Mouse (Mus musculus): ENCODE measurements around the gene Muc4.

Muc4 gene

DNA sequence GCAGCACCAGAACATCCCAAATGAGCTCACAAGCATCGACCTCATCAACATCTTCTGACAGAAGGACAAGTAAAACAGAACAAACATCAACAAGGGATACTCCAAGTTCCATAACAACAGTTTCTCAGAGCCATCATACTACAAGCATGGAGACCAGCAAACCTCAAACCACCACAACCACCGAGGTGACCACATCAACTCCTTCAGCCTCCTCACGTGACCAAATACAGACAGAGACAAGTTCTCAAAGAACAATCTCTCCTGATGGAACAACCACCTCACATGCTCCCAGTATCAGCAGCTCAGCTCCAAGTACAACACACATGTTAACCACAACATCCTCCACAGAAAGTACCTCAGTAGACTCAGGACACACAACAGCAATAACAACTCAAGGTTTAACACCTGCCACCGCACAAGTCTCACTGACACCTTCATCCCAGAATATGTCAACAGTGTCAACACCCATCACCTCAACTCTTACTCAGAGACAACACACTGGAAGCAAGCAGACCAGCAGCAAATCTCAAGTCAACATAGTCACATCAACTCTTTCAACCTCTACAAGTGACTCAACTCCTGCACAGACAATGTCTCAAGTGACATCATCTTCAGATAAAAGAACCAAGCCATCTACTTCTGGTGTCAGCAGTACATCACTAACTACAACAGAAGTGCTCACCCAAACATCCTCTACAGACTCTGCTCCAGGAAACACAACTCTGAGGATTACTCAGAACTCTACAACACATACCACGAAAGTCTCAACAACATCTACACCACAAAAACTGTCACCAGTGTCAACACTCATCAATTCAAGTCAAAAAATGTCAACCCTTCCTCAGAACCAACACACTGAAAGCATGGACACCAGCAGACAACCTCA lies 14.8 kb downstream of the Muc4 start:
- no peak for TF ChIP-seq GATA4 (IDR thresholded peaks at IDR 0.05; ENCODE audit: insufficient replicate concordance, low read length)

DNA sequence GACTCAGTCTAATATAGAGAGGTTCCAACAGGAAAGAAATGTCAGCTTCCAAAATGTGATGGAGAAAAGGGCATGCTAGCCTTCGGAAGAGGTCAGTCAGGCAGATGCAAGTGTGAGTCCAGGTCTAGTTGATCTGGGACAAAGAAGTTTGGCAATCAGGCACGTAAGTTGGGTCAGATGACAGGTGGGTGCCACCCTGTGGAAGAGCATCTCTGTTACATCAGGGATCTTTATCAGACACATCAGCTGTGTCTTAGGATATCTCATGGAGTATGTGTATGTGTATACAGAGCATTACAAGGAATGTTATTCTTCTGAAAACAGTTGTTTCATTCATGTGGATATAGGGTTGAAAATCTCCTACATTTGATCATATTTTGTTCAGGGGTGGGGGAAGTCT lies 28.9 kb downstream of the Muc4 start:
- no peak for TF ChIP-seq GATA4 (IDR thresholded peaks at IDR 0.05; ENCODE audit: insufficient replicate concordance, low read length)

DNA sequence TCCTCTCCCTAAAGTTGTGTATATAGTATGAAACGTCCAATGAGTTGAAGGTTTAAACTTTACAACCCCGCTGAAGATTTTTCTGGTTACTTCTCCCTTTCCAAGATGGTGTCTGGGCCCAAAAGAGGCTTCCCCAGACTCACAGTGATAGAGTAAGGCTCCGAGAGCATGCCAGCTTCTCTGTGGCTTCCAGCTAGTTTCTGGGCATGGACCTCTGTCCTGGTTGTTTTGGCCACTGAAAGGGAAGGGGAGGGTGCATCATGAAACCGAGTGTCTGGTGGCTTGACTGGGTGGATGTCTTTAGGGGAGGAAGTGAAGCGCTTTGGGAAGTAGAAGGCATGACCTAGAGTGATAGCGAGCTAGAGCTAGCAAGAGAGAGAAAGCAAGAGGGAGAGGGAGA lies 29.3 kb downstream of the Muc4 start:
- TF ChIP-seq GATA4 (IDR thresholded peaks at IDR 0.05; ENCODE audit: insufficient replicate concordance, low read length), result no peak

DNA sequence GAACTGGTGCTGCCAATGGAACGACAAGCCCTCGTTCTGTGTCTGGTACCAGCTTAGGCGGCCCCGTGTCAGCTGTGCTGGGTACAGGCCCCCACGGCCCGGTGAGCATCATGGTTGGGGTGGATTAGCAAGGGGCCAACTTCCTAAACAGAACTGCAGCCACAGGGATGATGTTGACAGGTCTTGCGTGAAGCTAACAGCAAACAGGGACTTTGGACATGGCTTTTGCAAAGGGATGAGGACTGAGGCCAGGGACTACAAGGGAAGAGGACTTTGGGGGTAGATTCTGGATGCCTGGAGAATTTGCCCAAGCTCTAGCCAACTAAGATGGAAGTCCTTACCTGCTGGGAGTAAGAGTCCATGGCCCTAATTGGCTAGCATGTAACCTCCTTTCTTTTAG lies 31.2 kb downstream of the Muc4 start:
- TF ChIP-seq GATA4 (IDR thresholded peaks at IDR 0.05; ENCODE audit: insufficient replicate concordance, low read length), result no peak

DNA sequence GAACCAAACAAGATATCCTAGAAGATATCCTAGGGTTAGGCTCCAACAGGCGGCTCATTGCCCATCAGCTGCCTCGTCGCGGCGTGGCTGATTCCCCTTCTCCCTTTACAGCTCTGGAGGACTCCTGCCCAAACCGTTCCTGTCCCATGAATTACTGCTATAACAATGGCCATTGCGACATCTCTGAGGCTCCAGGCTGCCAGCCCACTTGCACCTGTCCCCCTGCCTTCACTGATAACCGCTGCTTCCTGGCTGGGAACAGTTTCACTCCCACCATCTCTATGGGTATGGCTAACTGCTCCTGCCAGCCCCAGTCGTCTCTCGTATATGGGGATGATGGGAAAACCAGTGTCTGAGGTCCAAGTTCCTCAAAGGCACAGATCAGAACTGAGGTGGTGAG lies 41.0 kb downstream of the Muc4 start:
- TF ChIP-seq GATA4 (IDR thresholded peaks at IDR 0.05; ENCODE audit: insufficient replicate concordance, low read length), result no peak

DNA sequence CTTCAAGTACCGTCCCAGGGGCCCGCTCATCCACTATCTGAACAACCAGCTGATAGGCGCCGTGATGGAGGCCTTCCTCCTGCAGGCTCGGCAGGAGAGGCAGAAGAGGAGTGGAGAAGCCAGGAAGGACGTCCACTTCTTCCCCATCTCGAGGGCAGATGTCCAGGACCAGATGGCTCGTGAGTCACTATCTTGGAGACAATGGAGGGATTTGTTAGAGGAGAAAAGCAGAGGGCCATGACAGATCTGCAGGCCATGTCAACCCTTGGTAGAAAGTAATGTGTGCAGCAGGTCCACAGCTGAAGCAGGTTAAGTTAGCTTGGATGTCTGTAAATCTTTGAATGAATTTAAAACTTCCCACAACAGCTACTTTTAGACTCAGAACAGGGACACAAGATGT lies 43.3 kb downstream of the Muc4 start:
- no peak for TF ChIP-seq GATA4 (IDR thresholded peaks at IDR 0.05; ENCODE audit: insufficient replicate concordance, low read length)

DNA sequence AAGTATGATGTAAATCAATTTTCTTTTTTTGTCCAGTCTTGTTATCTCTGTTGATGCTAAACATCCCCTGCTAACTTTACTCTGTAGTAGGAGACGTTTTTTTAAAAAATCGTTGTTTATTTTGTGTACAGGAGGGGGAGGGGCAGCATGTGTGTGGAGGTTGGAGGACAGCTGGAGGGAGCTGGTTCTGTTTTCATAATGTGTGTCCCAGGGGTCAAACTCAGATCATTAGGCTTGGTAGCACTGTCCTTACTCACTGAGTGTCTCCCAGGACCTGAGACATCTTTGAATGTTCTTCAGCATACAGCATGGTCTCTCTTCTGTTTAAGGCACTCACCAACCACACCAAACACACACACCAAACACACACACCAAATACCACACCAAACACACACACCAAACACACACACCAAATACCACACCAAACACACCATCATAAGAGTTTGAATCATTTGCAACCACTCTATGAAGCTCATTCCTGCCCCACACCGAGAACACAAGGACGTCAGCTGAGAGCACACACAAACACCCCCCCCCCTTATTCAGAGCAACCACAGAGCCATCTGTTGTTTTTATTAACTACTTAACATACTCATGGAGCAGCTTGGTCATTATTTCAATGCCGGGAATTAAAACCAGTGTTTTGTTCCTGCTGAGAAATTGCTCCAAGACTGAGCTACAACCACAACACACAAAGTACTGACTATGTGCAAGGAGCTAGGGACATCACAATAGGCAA lies 47.8 kb downstream of the Muc4 start:
- no peak for TF ChIP-seq GATA4 (IDR thresholded peaks at IDR 0.05; ENCODE audit: insufficient replicate concordance, low read length)

DNA sequence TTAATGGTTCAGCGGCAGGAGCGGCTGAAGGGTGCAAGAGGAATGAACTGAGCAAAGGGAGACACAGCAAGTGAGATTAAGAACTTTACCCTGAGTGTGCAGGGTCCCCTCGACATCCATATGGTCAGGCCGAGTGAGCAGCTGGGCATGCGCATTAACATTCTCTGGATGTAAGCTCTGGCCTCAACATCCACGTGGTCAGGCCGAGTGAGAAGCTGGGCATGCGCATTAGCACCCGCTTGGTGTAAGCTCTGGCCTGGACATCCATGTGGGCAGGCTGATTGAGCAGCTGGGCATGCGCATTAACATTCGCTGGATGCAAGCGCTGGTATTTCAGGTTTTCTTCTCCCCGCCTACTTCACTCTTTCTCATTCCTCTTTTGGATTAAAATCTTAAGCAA lies 49.2 kb downstream of the Muc4 start:
- TF ChIP-seq GATA4 (IDR thresholded peaks at IDR 0.05; ENCODE audit: insufficient replicate concordance, low read length), result no peak

DNA sequence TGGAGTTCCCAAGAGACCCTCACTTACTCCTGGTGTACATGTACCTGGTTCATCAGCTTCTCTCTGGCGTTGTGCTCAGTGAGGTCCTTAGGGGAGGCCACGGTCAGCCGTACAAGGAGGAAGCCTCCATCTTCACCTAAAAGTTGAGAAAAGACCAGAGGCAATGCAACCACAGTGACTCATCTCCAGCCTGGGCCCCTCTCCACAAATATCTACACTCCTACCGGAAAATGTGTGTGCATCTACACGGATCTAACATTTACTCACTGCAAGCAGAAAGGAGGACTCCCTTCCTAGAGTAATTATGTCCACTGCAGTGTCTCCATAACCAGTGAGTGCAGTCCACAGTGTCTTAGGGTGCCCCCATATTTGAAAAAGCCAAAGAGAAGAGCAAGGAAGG lies 54.4 kb downstream of the Muc4 start:
- no peak for TF ChIP-seq GATA4 (IDR thresholded peaks at IDR 0.05; ENCODE audit: insufficient replicate concordance, low read length)

DNA sequence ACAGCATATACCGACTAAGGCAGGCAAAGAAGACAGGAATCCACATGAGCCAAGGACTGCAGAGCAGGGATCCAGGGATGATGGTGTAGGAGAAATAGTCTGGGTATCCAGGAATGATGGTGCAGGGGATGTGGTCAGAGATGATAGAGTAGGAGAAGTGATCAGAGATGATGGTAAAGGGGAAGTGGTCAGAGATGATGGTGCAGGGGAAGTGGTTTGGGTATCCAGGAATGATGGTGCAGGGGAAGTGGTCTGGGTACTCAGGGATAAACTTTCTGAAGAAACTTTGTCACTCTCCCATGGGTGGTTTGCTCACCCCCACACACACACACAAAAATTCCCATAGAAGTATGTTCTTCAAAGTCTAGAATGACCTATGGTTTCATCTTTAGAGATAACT lies 59.5 kb downstream of the Muc4 start:
- no peak for TF ChIP-seq GATA4 (IDR thresholded peaks at IDR 0.05; ENCODE audit: insufficient replicate concordance, low read length)

DNA sequence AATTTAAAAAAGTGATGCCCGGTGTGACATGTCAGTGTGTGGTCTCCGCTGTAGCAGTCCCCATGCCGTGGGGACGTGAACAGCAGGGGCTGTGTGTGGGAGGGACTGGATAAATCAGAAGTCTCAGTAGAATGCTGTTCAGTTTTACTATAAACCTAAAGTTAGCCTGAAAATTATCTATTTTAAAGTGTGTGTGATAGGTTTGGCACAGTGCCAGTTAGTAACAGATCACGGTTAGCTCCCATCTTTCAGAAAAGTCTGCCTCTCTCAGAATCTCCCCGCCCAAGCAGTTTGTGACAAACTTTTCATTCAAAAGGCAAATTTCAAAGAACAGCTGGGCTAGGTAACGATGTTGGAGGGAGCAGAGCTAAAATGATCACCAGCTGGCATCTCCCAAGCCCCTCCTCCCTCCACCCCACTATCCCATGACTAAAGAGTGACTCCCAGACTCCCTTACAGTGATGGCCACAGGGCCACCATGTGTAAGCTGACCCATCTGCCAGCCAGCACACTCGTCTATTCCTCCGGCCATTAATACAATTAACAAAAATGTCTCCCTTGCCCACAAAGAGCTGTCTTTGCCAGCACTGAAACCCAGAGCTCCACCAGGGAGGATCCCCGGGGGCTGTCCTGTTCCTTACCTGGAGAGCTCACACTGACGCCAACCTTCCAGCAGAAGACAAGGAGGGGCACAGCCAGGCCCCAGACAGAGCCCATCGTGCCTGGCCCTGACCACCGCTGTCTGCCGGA lies 61.2 kb downstream of the Muc4 start:
- TF ChIP-seq GATA4 (IDR thresholded peaks at IDR 0.05; ENCODE audit: insufficient replicate concordance, low read length), result no peak

DNA sequence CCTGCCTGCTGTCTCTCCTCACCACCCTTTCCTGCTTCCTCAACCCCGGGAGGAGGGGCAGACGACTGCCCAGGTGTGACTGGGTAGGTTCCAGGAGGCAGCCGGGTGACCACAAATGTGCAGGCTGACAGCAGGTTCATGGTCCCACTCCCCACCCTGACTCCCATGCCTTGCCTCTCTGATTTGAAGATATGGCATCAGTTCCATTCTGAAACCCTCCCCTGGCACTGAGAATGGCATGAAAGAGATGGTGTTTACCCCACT lies 61.7 kb downstream of the Muc4 start, which contains the start of gene Muc20:
Gene Muc20, minus strand, starts transcription at position 10 of the 264 bp plus-strand sequence.
- TF ChIP-seq GATA4 (IDR thresholded peaks at IDR 0.05; ENCODE audit: insufficient replicate concordance, low read length), result no peak

DNA sequence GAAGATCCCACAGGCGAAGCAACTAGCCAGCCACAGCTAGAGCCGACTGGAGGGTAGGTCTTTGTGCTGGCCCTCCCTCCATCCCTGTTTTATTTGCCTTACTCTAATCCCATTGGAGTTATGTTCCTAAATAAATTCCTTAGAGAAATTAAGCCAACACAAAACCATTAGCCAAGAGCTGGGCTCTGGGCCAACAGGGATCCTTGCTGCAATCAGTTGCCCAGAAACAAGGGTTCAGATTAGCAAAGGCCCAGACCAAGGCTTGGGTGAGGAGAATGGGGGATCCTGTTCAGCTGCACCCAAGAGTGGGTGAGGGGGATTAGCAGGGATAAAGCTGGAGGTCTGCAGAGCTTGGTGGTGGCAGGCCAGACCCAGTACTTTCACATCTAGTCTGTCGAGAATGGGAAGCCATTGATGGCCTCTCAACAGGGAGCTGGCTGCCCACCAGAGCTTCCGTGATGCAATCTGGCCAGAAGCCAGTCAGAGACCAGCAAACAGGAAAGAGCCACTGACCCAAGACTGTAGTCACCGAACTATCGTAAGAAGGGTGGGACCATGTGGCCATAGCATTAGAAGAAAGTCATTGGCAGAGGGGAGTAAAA lies 67.7 kb downstream of the Muc4 start:
- no peak for TF ChIP-seq GATA4 (IDR thresholded peaks at IDR 0.05; ENCODE audit: insufficient replicate concordance, low read length)

DNA sequence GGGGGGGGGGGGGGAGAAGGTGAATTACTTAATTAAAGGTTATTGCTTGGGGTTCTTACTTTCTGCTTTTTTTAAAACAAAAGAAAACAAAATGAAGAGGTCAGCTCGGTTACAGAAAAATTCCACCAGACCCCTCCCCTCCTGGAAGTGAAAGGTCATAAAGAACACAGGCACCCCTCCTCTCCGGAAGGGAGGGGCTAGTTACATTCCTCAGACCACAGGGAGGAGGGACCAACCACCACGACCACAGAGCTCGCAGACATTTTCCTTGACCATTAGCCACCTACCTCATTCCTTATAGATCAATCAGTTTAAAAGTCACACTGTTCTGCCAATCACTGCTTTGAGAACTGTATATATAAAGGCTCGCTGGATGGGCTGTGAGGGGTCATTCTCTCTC lies 68.2 kb downstream of the Muc4 start:
- TF ChIP-seq GATA4 (IDR thresholded peaks at IDR 0.05; ENCODE audit: insufficient replicate concordance, low read length), result no peak

DNA sequence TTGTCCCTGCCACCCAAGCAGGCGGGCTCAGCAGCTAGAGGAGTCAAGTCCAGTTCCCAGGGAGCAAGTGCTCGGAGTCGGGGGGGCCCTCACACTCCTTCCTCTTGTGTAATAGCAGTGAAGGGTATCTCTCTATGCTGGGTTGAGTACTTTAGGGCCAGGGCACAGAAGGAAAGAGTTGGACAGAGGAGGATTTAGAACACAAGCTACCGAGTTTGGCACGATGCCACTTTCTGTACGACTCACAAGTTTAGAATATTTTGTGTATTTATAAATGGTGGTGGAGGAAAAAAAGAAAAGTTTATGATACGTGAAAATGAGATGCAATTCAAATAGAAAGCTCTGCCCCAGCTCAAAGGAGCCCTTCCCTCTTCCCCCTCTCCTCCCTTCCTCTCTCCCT lies 69.5 kb downstream of the Muc4 start:
- no peak for TF ChIP-seq GATA4 (IDR thresholded peaks at IDR 0.05; ENCODE audit: insufficient replicate concordance, low read length)

Measured in liver, adult (tissue).